Comparison of ENCODE assay signal across 21 mouse cellular contexts in genomic region chr1:164930006-164930405, GRCm38 (mm10). TPM values are rescaled to one million over a fixed set of nuclear protein-coding genes. Genes with fewer than 3 reads are reported as not detected.
DNase-seq lines count a peak whose midpoint lies in the region; ATAC-seq lines count a peak whose summit lies in the region.
"Had no signal": no experiment of that assay in that cellular context is flagged by ENCODE, and none has a peak within 500 bp of the region (broad histone marks: within the 10 kb centered on the region; RNA-seq: fewer than 3 reads in every experiment).

No protein-coding gene starts in this region.

- no peaks in the 10 kb centered on the region for H3K9me3 ChIP-seq in midbrain, embryonic 14.5 days (ENCODE audit: control insufficient read depth, low read length)
- no peaks in the 10 kb centered on the region for H3K9me3 ChIP-seq in midbrain, embryonic 11.5 days (ENCODE audit: control insufficient read depth, low read length)
- H3K9me3 ChIP-seq in forebrain, embryonic 12.5 days = no peaks in the 10 kb centered on the region
- H3K9me3 ChIP-seq: embryonic facial prominence, embryonic 10.5 days; embryonic facial prominence, embryonic 12.5 days had no signal

- peak; percentile 9 for DNase-seq in kidney, postnatal 14 days
- DNase-seq in kidney, adult 11 months = no peak
- DNase-seq in midbrain, embryonic 14.5 days = peak; percentile 51
- DNase-seq in midbrain, embryonic 11.5 days (ENCODE audit: low spot score, missing footprints) = no peak
- DNase-seq: adrenal gland, adult 2 months; adrenal gland, postnatal 10 days; adrenal gland, postnatal 25 days; cerebellum, adult 11-12 months; cerebellum, adult 2 months; cerebellum, adult 9-10 months; cerebellum, postnatal 10 days; cerebellum, postnatal 25 days had no signal

- 70% methylated on average over 3 of the region's 3 CpGs for WGBS in midbrain, embryonic 14.5 days
- 85% methylated on average over 3 of the region's 3 CpGs for WGBS in midbrain, embryonic 11.5 days
- 78% methylated on average over 3 of the region's 3 CpGs for WGBS in forebrain, embryonic 12.5 days

- no peak overlapping the region for H3K4me3 ChIP-seq in midbrain, embryonic 14.5 days (replicated peaks; ENCODE audit: low read depth, low read length)
- H3K4me3 ChIP-seq in midbrain, embryonic 11.5 days (ENCODE audit: low read depth, low read length) = no peak overlapping the region
- H3K4me3 ChIP-seq in forebrain, embryonic 12.5 days (replicated peaks) = no peak overlapping the region
- H3K4me3 ChIP-seq: embryonic facial prominence, embryonic 10.5 days; embryonic facial prominence, embryonic 12.5 days had no signal

- H3K36me3 ChIP-seq in midbrain, embryonic 14.5 days (ENCODE audit: control insufficient read depth, insufficient read depth, low read length) = no peaks in the 10 kb centered on the region
- no peaks in the 10 kb centered on the region for H3K36me3 ChIP-seq in midbrain, embryonic 11.5 days (ENCODE audit: control insufficient read depth, insufficient read depth, low read length)
- no peaks in the 10 kb centered on the region for H3K36me3 ChIP-seq in forebrain, embryonic 12.5 days (replicated peaks)
- H3K36me3 ChIP-seq: embryonic facial prominence, embryonic 10.5 days; embryonic facial prominence, embryonic 12.5 days had no signal

- no peaks in the 10 kb centered on the region for H3K27me3 ChIP-seq in midbrain, embryonic 14.5 days (ENCODE audit: control insufficient read depth, insufficient read depth, low read length)
- no peaks in the 10 kb centered on the region for H3K27me3 ChIP-seq in midbrain, embryonic 11.5 days (ENCODE audit: control insufficient read depth, insufficient read depth, low read length)
- no peaks in the 10 kb centered on the region for H3K27me3 ChIP-seq in forebrain, embryonic 12.5 days
- H3K27me3 ChIP-seq: embryonic facial prominence, embryonic 12.5 days had no signal

- no peak overlapping the region for H3K9ac ChIP-seq in midbrain, embryonic 14.5 days (replicated peaks; ENCODE audit: low read length)
- no peak overlapping the region for H3K9ac ChIP-seq in midbrain, embryonic 11.5 days (ENCODE audit: low read length)
- H3K9ac ChIP-seq in forebrain, embryonic 12.5 days = no peak overlapping the region
- H3K9ac ChIP-seq: embryonic facial prominence, embryonic 12.5 days had no signal

- H3K27ac ChIP-seq in midbrain, embryonic 14.5 days (replicated peaks; ENCODE audit: low read depth, low read length) = no peak overlapping the region
- H3K27ac ChIP-seq in midbrain, embryonic 11.5 days (ENCODE audit: low read depth, low read length) = no peak overlapping the region
- H3K27ac ChIP-seq in forebrain, embryonic 12.5 days = no peak overlapping the region
- H3K27ac ChIP-seq: embryonic facial prominence, embryonic 10.5 days; embryonic facial prominence, embryonic 12.5 days had no signal

- peak; percentile 27; the same call in 1 of the 2 replicates for ATAC-seq in midbrain, embryonic 14.5 days (ENCODE audit: low FRiP score, low TSS enrichment)
- ATAC-seq in midbrain, embryonic 11.5 days (ENCODE audit: low FRiP score) = no peak
- no peak for ATAC-seq in forebrain, embryonic 12.5 days (ENCODE audit: low FRiP score)
- ATAC-seq: forebrain, embryonic 14.5 days; forebrain, embryonic 16.5 days had no signal

- no peaks in the 10 kb centered on the region for H3K4me1 ChIP-seq in midbrain, embryonic 14.5 days (ENCODE audit: control insufficient read depth, insufficient read depth, low read length)
- no peaks in the 10 kb centered on the region for H3K4me1 ChIP-seq in midbrain, embryonic 11.5 days (ENCODE audit: control insufficient read depth, insufficient read depth, low read length)
- no peaks in the 10 kb centered on the region for H3K4me1 ChIP-seq in forebrain, embryonic 12.5 days
- H3K4me1 ChIP-seq: embryonic facial prominence, embryonic 10.5 days; embryonic facial prominence, embryonic 12.5 days had no signal

- H3K4me2 ChIP-seq in midbrain, embryonic 14.5 days (ENCODE audit: low read length) = no peak overlapping the region
- no peak overlapping the region for H3K4me2 ChIP-seq in midbrain, embryonic 11.5 days
- no peak overlapping the region for H3K4me2 ChIP-seq in forebrain, embryonic 12.5 days
- H3K4me2 ChIP-seq: embryonic facial prominence, embryonic 12.5 days had no signal

RNA-seq across cellular contexts. Expression of gene Xcl1, which starts 5.3 kb away (rescaled TPM):
- not detected in 2 replicates for polyA plus RNA-seq in midbrain, embryonic 14.5 days (2014; fragmentation: Nextera tagmentation; extraction: Ambion mirVana)
- not detected in 2 replicates for polyA plus RNA-seq in midbrain, embryonic 11.5 days (2014; fragmentation: Nextera tagmentation; extraction: Ambion mirVana)
- not detected in 2 replicates for polyA plus RNA-seq in forebrain, embryonic 12.5 days (2016; fragmentation: Nextera tagmentation; extraction: Ambion mirVana)
- polyA plus RNA-seq: adrenal gland, adult 2 months; C2C12; cerebellum, adult 2 months; cortical plate, adult 2 months; embryonic facial prominence, embryonic 10.5 days; embryonic facial prominence, embryonic 12.5 days; embryonic facial prominence, embryonic 14.5 days; forebrain, embryonic 11.5 days; forebrain, embryonic 14.5 days; forebrain, embryonic 16.5 days had no signal

Comparison
In these comparisons a context has a peak if more than half of its experiments do, and no peak if none do; other contexts are left out.
1. DNase-seq: peak in kidney, postnatal 14 days (single experiment) and midbrain, embryonic 14.5 days (single experiment); none in kidney, adult 11 months (single experiment) and midbrain, embryonic 11.5 days (single experiment).